Mouse (Mus musculus) hindbrain, embryonic 16.5 days (tissue): ENCODE measurements around the gene Il17rd. TPM values are rescaled to one million over a fixed set of nuclear protein-coding genes. Genes with fewer than 3 reads are reported as not detected.
A peak's percentile ranks its signal among the peaks of the same experiment; 100 is the strongest.

Experiments used
- ATAC-seq: fragments of 200-750 bp; cut with Nextera tagmentation; 2 replicates; pipeline ENCODE4 v1.8.0; 2017; ENCODE audit warnings: moderate TSS enrichment, moderate library complexity
- H3K27ac ChIP-seq: fragments of 300-500 bp; sonication (generic); 2 replicates; pipeline ENCODE4 v1.5.1; 2014; ENCODE audit warnings: low read depth, mild to moderate bottlenecking, control low read depth, low read length, moderate library complexity
- H3K27me3 ChIP-seq: fragments of 300-500 bp; sonication (generic); replicated peaks from 2 replicates; pipeline ENCODE4 v1.6.1; 2014; ENCODE audit warnings: low read length; ENCODE audit not compliant: control insufficient read depth, insufficient read depth
- H3K36me3 ChIP-seq: fragments of 300-500 bp; sonication (generic); 2 replicates; pipeline ENCODE4 v1.6.1; 2014; ENCODE audit warnings: mild to moderate bottlenecking, low read length, moderate library complexity, mixed read lengths; ENCODE audit not compliant: control insufficient read depth, insufficient read depth
- H3K4me1 ChIP-seq: fragments of 300-500 bp; sonication (generic); 2 replicates; pipeline ENCODE4 v1.6.1; 2014; ENCODE audit warnings: low read depth, low read length; ENCODE audit not compliant: control insufficient read depth, insufficient read depth
- H3K4me2 ChIP-seq: fragments of 300-500 bp; sonication (generic); 2 replicates; pipeline ENCODE4 v1.6.1; 2014; ENCODE audit warnings: mild to moderate bottlenecking, low read length, control low read depth, moderate library complexity
- H3K4me3 ChIP-seq: fragments of 300-500 bp; sonication (generic); 2 replicates; pipeline ENCODE4 v1.5.1; 2014; ENCODE audit warnings: mild to moderate bottlenecking, low read length, control low read depth, moderate library complexity
- H3K9ac ChIP-seq: fragments of 300-500 bp; sonication (generic); 2 replicates; pipeline ENCODE4 v1.6.1; 2014; ENCODE audit warnings: low read depth, mild to moderate bottlenecking, control low read depth, low read length, moderate library complexity
- H3K9me3 ChIP-seq: fragments of 300-500 bp; sonication (generic); 2 replicates; pipeline ENCODE4 v1.6.1; 2014; ENCODE audit warnings: mild to moderate bottlenecking, low read length, moderate library complexity; ENCODE audit not compliant: control insufficient read depth
- WGBS: fragments of 180-500 bp; shearing (Covaris S2); extraction: QIAGEN DNeasy Blood & Tissue Kit; methylation state at CpG from one replicate; pipeline ENCODE4 v1.1.7; 2014; 5-methylcytosine and 5-hydroxymethylcytosine counted together
- polyA plus RNA-seq: library from polyadenylated mRNA; unstranded; fragments of >200 nt; fragmentation: Nextera tagmentation; extraction: Ambion mirVana; gene quantifications from 2 replicates; pipeline ENCODE4 v1.2.1, GENCODE M21; 2015

Il17rd gene
- polyA plus RNA-seq, 1 experiment from 2014 or later = 2.5 TPM

DNA sequence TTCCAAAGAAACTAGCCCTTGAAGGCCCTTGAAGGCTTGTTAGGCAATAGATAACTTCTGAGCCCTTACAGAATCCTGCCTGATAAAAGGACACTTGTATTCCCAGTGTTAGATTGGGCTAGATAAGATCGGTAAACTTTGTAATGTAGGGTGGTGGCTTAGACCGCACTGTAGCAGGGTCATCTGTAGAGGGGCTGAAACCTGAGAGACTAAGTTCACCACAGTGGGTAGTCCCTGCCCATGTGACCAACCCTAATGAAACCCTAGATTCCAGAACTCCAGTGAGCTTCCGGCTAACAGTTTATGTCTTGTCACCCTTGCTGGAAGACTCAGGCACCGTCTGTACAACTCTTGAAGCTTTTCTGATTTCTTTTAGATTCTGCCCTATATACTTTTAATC is 25.1 kb upstream of the Il17rd start:
- ATAC-seq = no peak
- Histone ChIP-seq H3K9me3 (no peaks in the 10 kb centered on the region), H3K9ac (no peak overlapping the region), H3K4me1 (no peaks in the 10 kb centered on the region), H3K4me2 (no peak overlapping the region), H3K4me3 (no peak overlapping the region), H3K36me3 (no peaks in the 10 kb centered on the region), H3K27me3 (no peaks in the 10 kb centered on the region), H3K27ac (no peak overlapping the region)
- WGBS = 81% methylated on average over 4 of the region's 4 CpGs

DNA sequence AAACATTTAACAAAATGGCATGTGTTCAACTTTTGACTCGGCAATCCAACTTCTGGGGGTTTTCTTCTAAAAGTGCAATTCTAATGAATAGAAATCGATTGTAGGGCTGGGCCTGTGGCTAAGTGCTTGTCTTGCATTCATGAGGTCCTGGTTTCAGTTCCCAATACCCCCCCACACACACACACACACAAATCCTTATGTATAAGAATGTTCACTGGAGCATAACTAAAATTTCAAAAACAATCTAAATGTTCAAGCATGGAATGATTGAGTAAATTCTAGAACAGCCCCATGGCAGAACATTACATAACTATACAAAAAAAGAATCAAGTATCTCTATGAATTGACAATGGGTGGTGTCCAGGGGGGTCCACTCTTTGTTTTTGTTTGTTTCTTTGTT is 20.8 kb upstream of the Il17rd start:
- Histone ChIP-seq H3K27me3 (no peaks in the 10 kb centered on the region), H3K4me1 (no peaks in the 10 kb centered on the region), H3K27ac (no peak overlapping the region), H3K9me3 (no peaks in the 10 kb centered on the region), H3K4me3 (no peak overlapping the region), H3K4me2 (no peak overlapping the region), H3K36me3 (no peaks in the 10 kb centered on the region), H3K9ac (no peak overlapping the region)
- WGBS = 86% methylated on average over 2 of the region's 2 CpGs
- ATAC-seq = no peak

DNA sequence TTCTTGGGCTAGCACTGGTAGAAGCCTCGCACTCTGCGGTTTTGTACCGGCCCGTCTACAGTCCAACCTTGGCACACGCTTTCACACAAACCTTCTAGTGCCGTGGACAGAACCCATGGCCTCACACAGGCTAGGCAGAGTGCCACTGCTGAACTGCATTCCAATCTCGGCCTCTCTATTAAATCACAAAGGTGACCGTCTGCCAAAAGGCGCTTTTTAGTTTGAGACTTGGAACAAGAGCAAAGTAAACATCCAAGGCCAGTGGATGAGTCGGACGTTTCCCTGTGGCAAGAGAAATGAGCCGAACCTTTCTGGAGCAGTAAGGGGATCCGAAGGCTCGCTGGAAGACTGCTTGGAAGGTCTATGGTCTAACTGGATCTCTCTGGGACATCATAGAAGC is 18.9 kb upstream of the Il17rd start:
- Histone ChIP-seq H3K4me2 (no peak overlapping the region), H3K4me1 (no peaks in the 10 kb centered on the region), H3K27me3 (no peaks in the 10 kb centered on the region), H3K36me3 (no peaks in the 10 kb centered on the region), H3K4me3 (no peak overlapping the region), H3K9ac (no peak overlapping the region), H3K9me3 (no peaks in the 10 kb centered on the region), H3K27ac (no peak overlapping the region)
- ATAC-seq = no peak
- 82% methylated on average over 14 of the region's 14 CpGs for WGBS

DNA sequence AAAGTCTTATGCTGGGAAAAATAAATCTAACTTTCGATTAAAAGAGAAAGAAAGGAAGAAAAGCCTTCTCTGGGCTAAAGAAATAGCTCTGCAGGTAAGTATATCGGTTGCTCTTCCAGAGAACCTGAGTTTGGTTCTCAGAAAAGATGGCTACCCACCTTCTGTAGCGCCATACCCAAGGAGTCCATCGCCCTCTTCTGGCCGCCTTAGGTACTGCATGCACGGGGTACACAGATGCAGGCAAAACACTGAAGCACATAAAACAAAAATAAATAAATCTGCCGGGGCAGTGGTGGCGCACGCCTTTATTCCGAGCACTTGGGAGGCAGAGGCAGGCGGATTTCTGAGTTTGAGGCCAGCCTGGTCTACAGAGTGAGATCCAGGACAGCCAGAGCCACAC is 15.9 kb upstream of the Il17rd start:
- Histone ChIP-seq H3K27ac (no peak overlapping the region), H3K36me3 (no peaks in the 10 kb centered on the region), H3K4me3 (no peak overlapping the region), H3K9ac (no peak overlapping the region), H3K27me3 (no peaks in the 10 kb centered on the region; the same call in 1 of the 2 replicates), H3K4me2 (no peak overlapping the region), H3K9me3 (no peaks in the 10 kb centered on the region), H3K4me1 (no peaks in the 10 kb centered on the region)
- WGBS = 46% methylated on average over 11 of the region's 11 CpGs
- no peak for ATAC-seq

DNA sequence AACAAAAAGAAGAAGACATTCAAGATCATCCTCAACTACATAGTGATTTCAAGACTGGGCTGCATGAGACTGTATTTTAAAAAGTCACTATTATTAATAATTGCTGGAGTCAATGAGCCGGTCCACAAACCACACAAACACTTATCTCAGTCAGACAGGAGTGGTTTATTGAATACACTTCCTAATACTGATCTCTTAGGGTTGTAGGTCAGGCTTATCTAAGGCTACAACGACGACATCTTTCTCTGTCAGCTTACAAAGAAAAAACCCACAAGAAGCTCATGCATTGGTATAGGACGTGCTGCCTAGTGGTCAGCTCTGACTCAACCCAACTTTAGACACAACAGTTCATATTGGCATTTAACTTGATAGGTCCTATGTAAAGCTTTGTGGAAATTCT is 14.1 kb upstream of the Il17rd start:
- Histone ChIP-seq H3K4me1 (no peaks in the 10 kb centered on the region), H3K27ac (no peak overlapping the region), H3K4me2 (no peak overlapping the region), H3K9ac (no peak overlapping the region), H3K4me3 (no peak overlapping the region), H3K27me3 (no peaks in the 10 kb centered on the region; the same call in 1 of the 2 replicates), H3K9me3 (no peaks in the 10 kb centered on the region), H3K36me3 (no peaks in the 10 kb centered on the region)
- WGBS = 86% methylated on average over 4 of the region's 4 CpGs
- ATAC-seq = no peak

DNA sequence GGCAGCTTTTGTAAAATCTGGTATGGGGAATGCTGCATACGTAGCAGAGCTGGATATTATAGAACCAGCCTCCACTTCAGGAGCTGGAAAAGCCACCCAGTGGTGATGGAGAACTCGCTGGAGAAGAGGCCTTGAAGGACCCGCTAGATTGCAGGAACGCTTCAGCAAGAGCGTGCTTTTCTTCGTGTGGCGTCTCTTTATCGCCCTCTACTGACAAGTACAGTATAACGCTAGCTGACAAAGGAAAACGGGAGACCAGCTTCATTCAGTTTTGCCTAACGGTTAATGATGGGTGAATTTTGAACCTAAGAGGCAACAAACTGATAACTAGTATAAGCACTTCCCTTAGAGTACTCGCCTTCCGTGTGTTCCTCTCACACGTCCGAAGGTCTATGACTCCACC is 9.0 kb upstream of the Il17rd start:
- no peaks in the 10 kb centered on the region; the same call in 1 of the 2 replicates for H3K27me3 ChIP-seq
- peak; percentile 89 for ATAC-seq
- WGBS = 3% methylated on average over 15 of the region's 15 CpGs
- no peaks in the 10 kb centered on the region for H3K36me3 ChIP-seq
- H3K9ac ChIP-seq = peak overlapping the region; percentile 55
- H3K4me3 ChIP-seq = no peak overlapping the region
- H3K27ac ChIP-seq = peak overlapping the region; percentile 6; the same call in 1 of the 2 replicates
- H3K4me1 ChIP-seq = no peaks in the 10 kb centered on the region
- no peaks in the 10 kb centered on the region for H3K9me3 ChIP-seq
- H3K4me2 ChIP-seq = peak overlapping the region; percentile 18

DNA sequence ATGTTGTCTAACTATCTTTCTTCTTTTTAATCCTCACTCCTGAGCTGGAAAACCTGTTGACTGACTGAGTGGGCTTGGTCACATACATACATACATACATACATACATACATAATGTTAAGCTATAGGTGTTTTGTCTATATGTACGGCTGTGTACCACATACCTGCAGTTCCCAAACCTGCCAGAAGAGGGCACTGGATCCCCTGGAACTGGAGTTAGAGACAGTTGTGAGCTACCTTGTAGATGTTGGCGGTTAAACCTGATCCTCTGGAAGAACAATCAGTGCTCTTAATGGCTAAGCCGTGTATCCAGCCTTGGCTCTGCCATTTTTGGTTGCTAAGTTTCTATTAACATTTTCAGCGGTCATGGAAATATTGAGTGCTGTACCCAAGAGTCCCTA is 7.6 kb upstream of the Il17rd start:
- 17% methylated on average over 4 of the region's 4 CpGs for WGBS
- no peak overlapping the region for H3K27ac ChIP-seq
- H3K9ac ChIP-seq = no peak overlapping the region
- no peaks in the 10 kb centered on the region for H3K9me3 ChIP-seq
- no peaks in the 10 kb centered on the region for H3K36me3 ChIP-seq
- H3K27me3 ChIP-seq = no peaks in the 10 kb centered on the region; the same call in 1 of the 2 replicates
- no peaks in the 10 kb centered on the region for H3K4me1 ChIP-seq
- no peak overlapping the region for H3K4me3 ChIP-seq
- no peak for ATAC-seq
- H3K4me2 ChIP-seq = no peak overlapping the region

DNA sequence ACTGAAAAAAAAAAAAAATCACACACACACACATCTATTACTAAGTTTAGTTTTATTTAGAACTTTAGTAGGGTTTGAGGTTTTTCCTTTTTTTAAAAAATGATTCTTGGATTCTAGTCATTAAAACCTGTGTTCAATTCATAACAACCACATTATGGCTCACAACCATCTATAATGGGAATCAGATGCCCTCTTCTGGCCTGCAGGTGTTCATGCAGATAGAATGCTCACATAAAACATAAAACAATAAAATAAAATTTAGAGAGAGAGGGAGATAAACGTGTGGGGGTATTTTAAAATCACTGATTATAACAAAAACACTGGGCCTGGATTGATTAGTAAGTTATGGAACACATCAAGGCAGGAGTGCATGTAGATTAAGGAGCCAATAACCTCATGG is 1.2 kb upstream of the Il17rd start:
- peaks cover 8% of the 10 kb centered on the region for H3K4me1 ChIP-seq
- 67% methylated on average over 1 of the region's 1 CpGs for WGBS
- H3K9me3 ChIP-seq = no peaks in the 10 kb centered on the region
- no peak overlapping the region for H3K9ac ChIP-seq
- H3K36me3 ChIP-seq = no peaks in the 10 kb centered on the region
- H3K4me2 ChIP-seq = no peak overlapping the region
- H3K4me3 ChIP-seq = no peak overlapping the region
- no peak for ATAC-seq
- H3K27ac ChIP-seq = no peak overlapping the region
- H3K27me3 ChIP-seq = peaks cover 3% of the 10 kb centered on the region

DNA sequence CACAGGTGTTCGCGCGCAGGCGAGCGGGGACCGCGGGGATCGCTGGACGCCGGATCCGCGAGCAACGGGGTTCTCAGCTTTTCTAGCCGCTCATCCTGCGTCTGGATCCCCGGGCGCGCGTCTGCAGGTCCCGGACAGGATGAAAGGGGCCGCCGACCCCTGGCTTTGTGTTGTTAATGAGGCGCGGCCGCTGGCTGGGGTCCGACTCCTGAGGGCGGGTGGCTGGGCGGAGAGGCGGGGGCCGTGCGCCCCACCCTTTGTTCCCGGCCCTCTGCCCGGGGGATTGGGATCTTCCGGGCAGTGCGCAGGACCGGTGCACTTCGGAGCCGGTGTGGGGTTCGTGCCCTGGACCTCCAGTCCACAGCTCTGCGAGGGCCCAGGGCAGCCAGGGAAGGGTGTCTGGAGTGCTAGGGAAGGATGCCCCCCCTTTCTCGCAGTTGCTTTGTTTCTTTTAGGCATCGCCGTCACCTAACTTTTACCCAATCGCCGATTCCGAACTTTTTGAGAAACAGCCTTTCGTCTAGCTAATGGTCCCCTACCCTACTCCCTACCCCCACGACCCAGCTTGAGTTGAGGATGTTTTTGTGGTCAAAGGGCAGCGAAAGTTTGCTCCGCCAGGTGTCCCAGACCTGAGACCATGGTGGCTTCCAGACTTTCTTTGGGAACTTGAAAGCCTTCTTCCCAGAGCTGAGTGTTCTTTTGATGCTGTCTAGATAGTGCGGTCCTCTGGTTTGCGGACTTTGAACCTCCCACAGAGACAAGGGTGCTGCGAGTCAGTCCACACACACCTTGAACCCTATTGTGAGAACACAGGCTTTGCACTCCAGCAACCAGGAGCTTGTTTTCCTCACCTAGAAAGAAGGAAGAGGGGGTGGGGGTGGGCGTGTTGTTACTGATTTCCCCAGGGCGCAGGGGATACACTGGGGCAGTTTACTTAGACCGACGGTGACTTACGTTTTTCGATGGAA is 824 bp downstream of the Il17rd start:
- WGBS = under 1% methylated on average over 56 of the region's 59 CpGs
- H3K27ac ChIP-seq = peak overlapping the region; percentile 81

More for the DNA sequence above, 824 bp downstream of the Il17rd start:
- H3K36me3 ChIP-seq = no peaks in the 10 kb centered on the region
- H3K4me1 ChIP-seq = peaks cover 12% of the 10 kb centered on the region
- H3K9me3 ChIP-seq = no peaks in the 10 kb centered on the region
- H3K4me2 ChIP-seq = peak overlapping the region; percentile 96
- peaks cover 3% of the 10 kb centered on the region for H3K27me3 ChIP-seq
- peak; percentile 75 for ATAC-seq
- H3K4me3 ChIP-seq = peak overlapping the region; percentile 99
- H3K9ac ChIP-seq = peak overlapping the region; percentile 87
